Mouse (Mus musculus) heart, embryonic 11.5 days (tissue): ENCODE data around the gene Vax1. TPM values are rescaled to one million over a fixed set of nuclear protein-coding genes. Genes with fewer than 3 reads are reported as not detected.

Experiments
- ATAC-seq: fragments of 200-750 bp; cut with Nextera tagmentation; replicated peaks from 2 replicates; pipeline ENCODE4 v1.8.0; 2017; ENCODE audit warnings: moderate library complexity; ENCODE audit not compliant: insufficient number of reproducible peaks, low FRiP score, low TSS enrichment
- H3K27ac ChIP-seq: fragments of 300-500 bp; sonication (generic); 2 replicates; pipeline ENCODE4 v1.5.1; 2014; ENCODE audit warnings: mild to moderate bottlenecking, low read depth, low read length
- H3K27me3 ChIP-seq: fragments of 300-500 bp; sonication (generic); 2 replicates; pipeline ENCODE4 v1.6.1; 2014; ENCODE audit warnings: mild to moderate bottlenecking, low read length, mixed read lengths; ENCODE audit not compliant: control insufficient read depth, insufficient read depth
- H3K36me3 ChIP-seq: fragments of 300-500 bp; sonication (generic); 2 replicates; pipeline ENCODE4 v1.6.1; 2014; ENCODE audit warnings: mild to moderate bottlenecking, low read length, moderate library complexity, mixed read lengths; ENCODE audit not compliant: control insufficient read depth, insufficient read depth
- H3K4me1 ChIP-seq: fragments of 300-500 bp; sonication (generic); 2 replicates; pipeline ENCODE4 v1.6.1; 2014; ENCODE audit warnings: low read length; ENCODE audit not compliant: control insufficient read depth, insufficient read depth
- H3K4me2 ChIP-seq: fragments of 300-500 bp; sonication (generic); 2 replicates; pipeline ENCODE4 v1.6.1; 2014; ENCODE audit warnings: mild to moderate bottlenecking, moderate library complexity
- H3K4me3 ChIP-seq: fragments of 300-500 bp; sonication (generic); 2 replicates; pipeline ENCODE4 v1.5.1; 2014; ENCODE audit warnings: low read depth, low read length
- H3K9ac ChIP-seq: fragments of 300-500 bp; sonication (generic); 2 replicates; pipeline ENCODE4 v1.6.1; 2014; ENCODE audit warnings: mild to moderate bottlenecking, low read depth, low read length, moderate library complexity
- H3K9me3 ChIP-seq: fragments of 300-500 bp; sonication (generic); replicated peaks from 2 replicates; pipeline ENCODE4 v1.6.1; 2016; ENCODE audit warnings: low read length; ENCODE audit not compliant: control insufficient read depth
- WGBS: fragments of 180-500 bp; shearing (Covaris S2); extraction: QIAGEN DNeasy Blood & Tissue Kit; methylation state at CpG from one replicate; pipeline ENCODE4 v1.1.7; 2014; ENCODE audit not compliant: insufficient replicate concordance; 5-methylcytosine and 5-hydroxymethylcytosine counted together
- polyA plus RNA-seq: library from polyadenylated mRNA; unstranded; fragments of >200 nt; fragmentation: Nextera tagmentation; extraction: Ambion mirVana; gene quantifications from 2 replicates; pipeline ENCODE4 v1.2.1, GENCODE M21; 2014

Vax1 gene
- polyA plus RNA-seq, 1 experiment from 2014 or later = not detected

GRCm38 (mm10) chr19:59193986-59194820 lies 24.3 kb upstream of the Vax1 start:
- Histone ChIP-seq H3K9ac (no peak overlapping the region), H3K9me3 (no peaks in the 10 kb centered on the region; the same call in 1 of the 2 replicates)
- ATAC-seq = no peak

GRCm38 (mm10) chr19:59193456-59193855 lies 23.6 kb upstream of the Vax1 start:
- H3K9ac ChIP-seq = no peak overlapping the region
- H3K4me3 ChIP-seq = peak overlapping the region; percentile 38
- H3K4me1 ChIP-seq = peaks cover 8% of the 10 kb centered on the region; the same call in 1 of the 2 replicates

More at GRCm38 (mm10) chr19:59193986-59194820, 24.3 kb upstream of the Vax1 start:
- H3K27ac ChIP-seq = no peak overlapping the region
- peaks cover 8% of the 10 kb centered on the region; the same call in 1 of the 2 replicates for H3K4me1 ChIP-seq
- under 1% methylated on average over 50 of the region's 50 CpGs for WGBS
- H3K36me3 ChIP-seq = no peaks in the 10 kb centered on the region
- peaks cover 79% of the 10 kb centered on the region for H3K27me3 ChIP-seq
- H3K4me2 ChIP-seq = peak overlapping the region; percentile 66
- peak overlapping the region; percentile 38 for H3K4me3 ChIP-seq

GRCm38 (mm10) chr19:59192491-59192890 lies 22.6 kb upstream of the Vax1 start:
- Histone ChIP-seq H3K4me2 (no peak overlapping the region), H3K27me3 (peaks cover 87% of the 10 kb centered on the region), H3K4me1 (peaks cover 8% of the 10 kb centered on the region; the same call in 1 of the 2 replicates), H3K4me3 (no peak overlapping the region), H3K36me3 (no peaks in the 10 kb centered on the region), H3K9ac (no peak overlapping the region), H3K9me3 (no peaks in the 10 kb centered on the region), H3K27ac (no peak overlapping the region)
- WGBS = 11% methylated on average over 2 of the region's 2 CpGs
- no peak for ATAC-seq

More at GRCm38 (mm10) chr19:59193456-59193855, 23.6 kb upstream of the Vax1 start:
- H3K36me3 ChIP-seq = no peaks in the 10 kb centered on the region
- peak overlapping the region; percentile 66 for H3K4me2 ChIP-seq
- 2% methylated on average over 10 of the region's 10 CpGs for WGBS
- no peak overlapping the region for H3K27ac ChIP-seq
- no peaks in the 10 kb centered on the region for H3K9me3 ChIP-seq
- H3K27me3 ChIP-seq = peaks cover 86% of the 10 kb centered on the region
- no peak for ATAC-seq

- Histone ChIP-seq H3K4me1 (peaks cover 8% of the 10 kb centered on the region; the same call in 1 of the 2 replicates), H3K36me3 (no peaks in the 10 kb centered on the region), H3K4me3 (no peak overlapping the region), H3K9ac (no peak overlapping the region), H3K27me3 (peaks cover 83% of the 10 kb centered on the region), H3K27ac (no peak overlapping the region), H3K9me3 (no peaks in the 10 kb centered on the region), H3K4me2 (no peak overlapping the region)
- 12% methylated on average over 4 of the region's 4 CpGs for WGBS
- no peak for ATAC-seq
Observed at GRCm38 (mm10) chr19:59191123-59191505, 21.3 kb upstream of the Vax1 start.

GRCm38 (mm10) chr19:59190431-59191122 lies 20.7 kb upstream of the Vax1 start:
- Histone ChIP-seq H3K4me2 (no peak overlapping the region), H3K9me3 (no peaks in the 10 kb centered on the region)
- no peak for ATAC-seq

GRCm38 (mm10) chr19:59188981-59189380 lies 19.1 kb upstream of the Vax1 start:
- Histone ChIP-seq H3K4me1 (0 out of 2 replicates have a peak, but pooled peaks cover 2% of the 10 kb centered on the region), H3K27me3 (peaks cover 66% of the 10 kb centered on the region), H3K4me3 (no peak overlapping the region), H3K27ac (no peak overlapping the region), H3K36me3 (no peaks in the 10 kb centered on the region), H3K4me2 (no peak overlapping the region), H3K9me3 (no peaks in the 10 kb centered on the region), H3K9ac (no peak overlapping the region)
- WGBS = 12% methylated on average over 4 of the region's 4 CpGs
- no peak for ATAC-seq

More at GRCm38 (mm10) chr19:59190431-59191122, 20.7 kb upstream of the Vax1 start:
- H3K27ac ChIP-seq = no peak overlapping the region
- no peak overlapping the region for H3K4me3 ChIP-seq
- no peaks in the 10 kb centered on the region for H3K36me3 ChIP-seq
- no peak overlapping the region for H3K9ac ChIP-seq
- 1% methylated on average over 8 of the region's 8 CpGs for WGBS
- peaks cover 77% of the 10 kb centered on the region for H3K27me3 ChIP-seq
- peaks cover 8% of the 10 kb centered on the region; the same call in 1 of the 2 replicates for H3K4me1 ChIP-seq

- H3K27ac ChIP-seq = no peak overlapping the region
- H3K4me3 ChIP-seq = no peak overlapping the region
- ATAC-seq = no peak
- H3K27me3 ChIP-seq = peaks cover 39% of the 10 kb centered on the region
- no peaks in the 10 kb centered on the region for H3K36me3 ChIP-seq
- no peak overlapping the region for H3K4me2 ChIP-seq
- no peaks in the 10 kb centered on the region for H3K9me3 ChIP-seq
- no peak overlapping the region for H3K9ac ChIP-seq
- 35% methylated on average over 3 of the region's 3 CpGs for WGBS
- H3K4me1 ChIP-seq = no peaks in the 10 kb centered on the region
Observed at GRCm38 (mm10) chr19:59184000-59184399, 14.1 kb upstream of the Vax1 start.

- H3K4me1 ChIP-seq = peaks cover 20% of the 10 kb centered on the region
- H3K27ac ChIP-seq = no peak overlapping the region
- 12% methylated on average over 6 of the region's 6 CpGs for WGBS
- H3K4me3 ChIP-seq = no peak overlapping the region
- peaks cover 80% of the 10 kb centered on the region for H3K27me3 ChIP-seq
- no peak overlapping the region for H3K9ac ChIP-seq
- H3K36me3 ChIP-seq = no peaks in the 10 kb centered on the region
- no peak for ATAC-seq
- no peaks in the 10 kb centered on the region for H3K9me3 ChIP-seq
- H3K4me2 ChIP-seq = no peak overlapping the region
Observed at GRCm38 (mm10) chr19:59173341-59174015, 3.6 kb upstream of the Vax1 start.
